Mouse (Mus musculus) Patski (cell line): Measurements from ENCODE around the gene Akap9. TPM values are rescaled to one million over a fixed set of nuclear protein-coding genes. Genes with fewer than 3 reads are reported as not detected.
"Not testable (repeated sequence)": the region's sequence is repeated elsewhere in the genome, so short reads cannot be mapped to it uniquely, and the experiment has no call there.

ENCODE experiments used
- ATAC-seq: fragments of 100-300 bp; one replicate; pipeline ENCODE4 v1.8.0; 2021
- CTCF ChIA-PET: fragments of 350-600 bp; sonication (Branson Sonifier 250); formaldehyde crosslinking; loops from one replicate; lab custom pipeline; 2022; ENCODE audit warnings: inconsistent platforms; lab: Charles Lee
- POLR2A ChIA-PET: fragments of 350-600 bp; sonication (Branson Sonifier 250); formaldehyde crosslinking; loops from one replicate; lab custom pipeline; 2022; ENCODE audit warnings: antibody characterized with exemption, inconsistent platforms; lab: Charles Lee
- DNase-seq: peaks from one replicate; pipeline ENCODE4 v3.0.0-alpha.2; 2011; ENCODE audit warnings: low read depth, low spot score
- H3K27me3 ChIP-seq: fragments of 371-371 bp; one replicate; pipeline ENCODE4 v1.5.1; 2021
- CTCF ChIP-seq: fragments of 100-300 bp; IDR thresholded peaks from one replicate; pipeline ENCODE4 v1.5.1; 2021
- in situ Hi-C: fragments of 300-500 bp; cut with MboI; formaldehyde crosslinking; loops from 3 replicates; pipeline ENCODE4 v1.11.1; 2018; ENCODE audit warnings: low pct_unique_long_range_greater_than_20kb, mixed read lengths
- polyA plus RNA-seq: library from polyadenylated mRNA; unstranded; gene quantifications from one replicate; pipeline ENCODE4 v1.2.3, GENCODE M21; 2021

Akap9 gene
- 47.9 TPM for polyA plus RNA-seq

GRCm38 (mm10) chr5:3927801-3928689, at the start of gene Akap9:
Akap9 (plus strand) TSS chr5:3928054.
- TF ChIP-seq CTCF: no peak
- DNase-seq (no peak), ATAC-seq (peak; percentile 94)
- CTCF ChIA-PET: no interaction called here
- POLR2A ChIA-PET: no interaction called here
- in situ Hi-C loops: no loop called here
- H3K27me3 ChIP-seq: no peaks in the 10 kb centered on the region

DNA sequence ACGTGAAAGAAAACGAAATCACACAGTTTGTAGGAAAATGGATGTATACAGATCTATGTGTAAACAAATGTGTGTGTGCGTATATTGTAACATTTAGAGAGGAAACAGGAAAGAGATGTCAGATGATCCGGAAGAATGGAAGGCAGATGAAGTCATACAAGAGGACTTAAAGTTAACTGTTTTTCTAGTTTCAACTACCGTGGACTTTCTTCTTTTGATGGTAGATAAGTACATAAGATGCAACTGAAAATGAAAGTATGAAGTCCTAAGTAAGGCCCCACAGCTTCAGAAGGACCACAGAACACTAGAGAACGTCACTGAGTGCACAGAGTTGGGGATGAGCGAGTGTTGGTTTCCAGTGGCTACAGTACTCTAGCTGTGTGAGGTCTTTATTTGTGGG, 41.0 kb upstream of the Akap9 start:
- POLR2A ChIA-PET, CTCF ChIA-PET, ATAC-seq, H3K27me3 ChIP-seq, DNase-seq, in situ Hi-C loops: not testable (repeated sequence)

GRCm38 (mm10) chr5:3889201-3889600, 38.7 kb upstream of the Akap9 start:
- TF ChIP-seq CTCF: peak; percentile 40
- POLR2A ChIA-PET: no interaction called here
- ATAC-seq (no peak), DNase-seq (no peak)
- no peaks in the 10 kb centered on the region for H3K27me3 ChIP-seq
- in situ Hi-C loops: no loop called here
- CTCF ChIA-PET: interaction anchor here (1.0 to 1.1 kb wide), 2 partner anchors 71 to 195 kb away, joined by 3 to 4 read pairs; no protein-coding TSS in a partner anchor

- peak; percentile 100 for ATAC-seq
Measured at GRCm38 (mm10) chr5:3893459-3894293, 34.2 kb upstream of the Akap9 start, which contains the start of gene Mterf1a. Mterf1a (minus strand) TSS chr5:3893933.

DNA sequence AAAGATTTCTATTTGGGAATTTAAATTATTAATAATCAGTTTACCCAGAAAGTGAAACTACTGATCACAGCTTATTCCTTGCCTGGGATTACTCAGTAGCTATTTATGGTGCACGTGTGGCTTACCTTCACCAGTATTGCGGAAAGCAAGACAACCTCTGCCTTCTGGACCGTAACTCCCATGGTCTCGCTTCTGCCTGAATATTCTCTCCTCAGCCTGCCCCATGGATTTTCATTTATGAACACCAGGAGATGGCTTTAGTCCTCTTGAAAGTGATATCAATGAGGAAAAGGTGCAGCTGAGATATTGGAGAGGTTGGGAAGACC, 33.6 kb upstream of the Akap9 start:
- in situ Hi-C loops: loop anchor here (5.0 kb wide), 1 partner anchor 303 kb away; no protein-coding TSS in a partner anchor
- not testable (repeated sequence) for ATAC-seq, DNase-seq

More at GRCm38 (mm10) chr5:3893459-3894293, 34.2 kb upstream of the Akap9 start, which contains the start of gene Mterf1a:
- H3K27me3 ChIP-seq, POLR2A ChIA-PET, DNase-seq: not testable (repeated sequence)
- CTCF ChIA-PET: interaction anchor here (0.9 kb wide), 1 partner anchor 293 kb away, joined by 3 read pairs; no protein-coding TSS in a partner anchor
- TF ChIP-seq CTCF: peak; percentile 92
- in situ Hi-C loops: loop anchor here (5.0 kb wide), 1 partner anchor 304 kb away; no protein-coding TSS in a partner anchor

GRCm38 (mm10) chr5:3905471-3905870, 22.4 kb upstream of the Akap9 start:
- ChIA-PET POLR2A (interaction anchor here (0.6 kb wide), 1 partner anchor 37 kb away, joined by 3 read pairs; no protein-coding TSS in a partner anchor), CTCF (interaction anchor here (1.0 to 1.1 kb wide), 2 partner anchors 8 to 294 kb away, joined by 3 read pairs; no protein-coding TSS in a partner anchor)
- peaks cover 20% of the 10 kb centered on the region for H3K27me3 ChIP-seq
- TF ChIP-seq CTCF: no peak
- ATAC-seq (no peak), DNase-seq (no peak)
- in situ Hi-C loops: loop anchor here (25.0 kb wide), 1 partner anchor 1007 kb away; no protein-coding TSS in a partner anchor

More for the DNA sequence above, 33.6 kb upstream of the Akap9 start:
- POLR2A ChIA-PET, H3K27me3 ChIP-seq: not testable (repeated sequence)
- CTCF ChIA-PET: interaction anchor here (0.9 kb wide), 1 partner anchor 293 kb away, joined by 3 read pairs; no protein-coding TSS in a partner anchor

DNA sequence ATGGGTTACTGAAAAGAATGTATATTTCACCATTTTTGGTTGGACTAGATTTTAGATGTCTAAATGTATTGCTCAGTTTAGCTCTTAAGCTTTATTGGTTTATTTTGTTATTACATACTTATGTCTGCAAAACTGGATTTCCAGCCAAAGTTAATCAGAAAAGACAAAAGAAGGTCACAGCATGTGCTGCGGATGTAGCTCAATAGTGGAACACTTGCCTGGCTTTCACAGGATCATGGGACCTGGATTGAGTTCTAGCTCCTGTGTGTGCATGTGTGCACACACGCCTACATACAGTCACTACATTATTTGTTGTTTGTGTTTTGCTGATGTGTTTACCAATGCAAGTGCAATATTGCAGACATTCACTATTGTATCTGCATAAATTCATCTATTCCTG, 5.5 kb upstream of the Akap9 start:
- in situ Hi-C loops: loop anchor here (25.0 kb wide), 1 partner anchor 990 kb away; no protein-coding TSS in a partner anchor
- ChIA-PET CTCF (interaction anchor here (0.7 to 1.7 kb wide), 3 partner anchors 8 to 10 kb away, joined by 3 to 4 read pairs (median 3); no protein-coding TSS in a partner anchor), POLR2A (interaction anchor here (0.6 kb wide), 1 partner anchor 12 kb away, joined by 3 read pairs; no protein-coding TSS in a partner anchor)
- H3K27me3 ChIP-seq: no peaks in the 10 kb centered on the region
- ATAC-seq: no peak
- no peak for TF ChIP-seq CTCF
- no peak for DNase-seq

DNA sequence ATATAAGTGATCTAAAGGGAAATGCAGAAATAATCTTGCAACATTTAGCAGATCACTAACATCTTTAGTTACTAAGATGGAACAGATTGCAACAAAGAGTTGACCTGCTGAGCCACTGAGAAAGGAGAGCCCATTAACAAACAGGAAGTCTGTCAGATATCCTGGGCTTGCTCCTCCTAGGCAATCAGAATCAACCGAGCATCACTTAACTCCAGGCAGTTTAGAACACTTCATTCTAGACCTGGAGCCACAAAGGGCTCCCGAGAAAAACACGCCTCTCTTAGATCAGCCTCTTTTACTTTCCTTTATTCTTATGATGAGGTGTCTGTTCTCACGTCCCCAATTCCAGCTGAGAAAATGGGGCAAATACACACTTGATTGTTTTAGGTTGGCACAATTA, 1.2 kb upstream of the Akap9 start:
- ChIA-PET CTCF (interaction anchor here (1.3 kb wide), 1 partner anchor 13 kb away, joined by 6 read pairs; no protein-coding TSS in a partner anchor), POLR2A (no interaction called here)
- in situ Hi-C loops: no loop called here
- DNase-seq: no peak
- no peak for ATAC-seq
- TF ChIP-seq CTCF: no peak
- no peaks in the 10 kb centered on the region for H3K27me3 ChIP-seq

- CTCF ChIA-PET: interaction anchor here (2.1 kb wide), 1 partner anchor 10 kb away, joined by 4 read pairs; no protein-coding TSS in a partner anchor
- peak; percentile 41 for ATAC-seq
Measured at GRCm38 (mm10) chr5:3928690-3929046, 814 bp downstream of the Akap9 start.

DNA sequence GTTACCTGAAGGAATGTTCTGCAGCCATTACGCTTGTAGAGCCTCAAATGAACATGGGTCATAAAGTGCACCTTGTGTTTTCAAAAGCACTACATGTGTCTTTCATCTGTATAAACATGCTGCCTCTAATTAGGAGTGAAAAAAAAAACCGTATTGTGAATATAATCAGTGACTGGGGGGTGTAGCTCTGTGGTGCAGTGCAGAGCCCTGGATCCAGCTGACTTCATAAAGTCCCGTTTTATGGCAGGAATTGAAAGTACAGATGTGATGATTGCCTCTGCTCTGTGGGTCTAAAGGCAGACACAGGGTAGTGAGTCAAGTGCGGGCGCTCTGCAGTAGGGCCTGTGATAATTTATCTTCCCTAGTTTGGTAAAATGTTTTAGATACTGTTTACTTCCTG, 2.9 kb downstream of the Akap9 start:
- DNase-seq (no peak), ATAC-seq (no peak)
- H3K27me3 ChIP-seq: no peaks in the 10 kb centered on the region
- POLR2A ChIA-PET: no interaction called here
- CTCF ChIA-PET: interaction anchor here (0.8 to 2.1 kb wide), 3 partner anchors 8 to 10 kb away, joined by 3 to 5 read pairs (median 4); no protein-coding TSS in a partner anchor
- in situ Hi-C loops: no loop called here
- TF ChIP-seq CTCF: no peak

More at GRCm38 (mm10) chr5:3928690-3929046, 814 bp downstream of the Akap9 start:
- POLR2A ChIA-PET: interaction anchor here (0.9 kb wide), 1 partner anchor 9 kb away, joined by 4 read pairs; no protein-coding TSS in a partner anchor
- in situ Hi-C loops: no loop called here
- no peak for TF ChIP-seq CTCF
- H3K27me3 ChIP-seq: no peaks in the 10 kb centered on the region
- DNase-seq: no peak
